Comparison of ENCODE assay signal across 15 mouse cellular contexts in genomic region chr11:54751502-54751901, GRCm38 (mm10). TPM values are rescaled to one million over a fixed set of nuclear protein-coding genes. Genes with fewer than 3 reads are reported as not detected.
DNase-seq lines count a peak whose midpoint lies in the region; ATAC-seq lines count a peak whose summit lies in the region.
"Had no signal": no experiment of that assay in that cellular context is flagged by ENCODE, and none has a peak within 500 bp of the region (broad histone marks: within the 10 kb centered on the region; RNA-seq: fewer than 3 reads in every experiment).

No protein-coding gene starts in this region.

- no peak overlapping the region for H3K4me3 ChIP-seq in midbrain, embryonic 13.5 days (replicated peaks)
- no peak overlapping the region for H3K4me3 ChIP-seq in midbrain, embryonic 15.5 days
- H3K4me3 ChIP-seq in brown adipose tissue, adult 24 weeks (ENCODE audit: insufficient read depth, low read depth, low read length) = no peak overlapping the region
- no peak overlapping the region for H3K4me3 ChIP-seq in intestine, embryonic 15.5 days (replicated peaks)
- H3K4me3 ChIP-seq: embryonic facial prominence, embryonic 12.5 days; liver, embryonic 12.5 days had no signal

- no peak for ATAC-seq in midbrain, embryonic 13.5 days
- no peak for ATAC-seq in midbrain, embryonic 15.5 days (replicated peaks)
- no peak for ATAC-seq in intestine, embryonic 15.5 days
- ATAC-seq: CD4-positive, CD25-positive, alpha-beta regulatory T cell, adult 4 months; intestine, embryonic 16.5 days; liver, embryonic 12.5 days; lung, postnatal 0 days had no signal

- peak; percentile 97 for DNase-seq in heart, adult 11 months
- DNase-seq in heart, postnatal 4 days = no peak
- peak; percentile 6 for DNase-seq in heart, postnatal 25 days (ENCODE audit: low spot score)
- no peak for DNase-seq in spleen, postnatal 4 days (ENCODE audit: low spot score in 2 of 2)
- DNase-seq: right cerebral cortex, postnatal 14 days; thymus, postnatal 4 days had no signal

- intact Hi-C loops in heart, postnatal 25 days (cut with DNase I) = loop anchor here (5.0 kb wide), 1 partner anchor 51 kb away; no protein-coding TSS in a partner anchor

- no peak overlapping the region for H3K4me2 ChIP-seq in midbrain, embryonic 13.5 days (replicated peaks)
- H3K4me2 ChIP-seq in midbrain, embryonic 15.5 days = no peak overlapping the region
- no peak overlapping the region for H3K4me2 ChIP-seq in intestine, embryonic 15.5 days (replicated peaks)
- H3K4me2 ChIP-seq: embryonic facial prominence, embryonic 12.5 days; liver, embryonic 12.5 days had no signal

- peaks cover 36% of the 10 kb centered on the region for H3K4me1 ChIP-seq in midbrain, embryonic 13.5 days (replicated peaks)
- H3K4me1 ChIP-seq in midbrain, embryonic 15.5 days = peaks cover 32% of the 10 kb centered on the region
- H3K4me1 ChIP-seq in brown adipose tissue, adult 24 weeks (ENCODE audit: control insufficient read depth, insufficient read depth, insufficient read length, low read length) = peaks cover 23% of the 10 kb centered on the region
- H3K4me1 ChIP-seq in intestine, embryonic 15.5 days (replicated peaks) = no peaks in the 10 kb centered on the region
- H3K4me1 ChIP-seq: embryonic facial prominence, embryonic 12.5 days had no signal

- H3K27ac ChIP-seq in midbrain, embryonic 13.5 days = 0 out of 2 replicates have a peak overlapping the region, but pooled peaks have one; percentile 27
- H3K27ac ChIP-seq in midbrain, embryonic 15.5 days = no peak overlapping the region
- H3K27ac ChIP-seq in brown adipose tissue, adult 24 weeks (replicated peaks; ENCODE audit: low read depth, low read length) = 0 out of 2 replicates have a peak overlapping the region, but pooled peaks have one; percentile 11
- H3K27ac ChIP-seq in intestine, embryonic 15.5 days = no peak overlapping the region
- H3K27ac ChIP-seq: embryonic facial prominence, embryonic 12.5 days; liver, embryonic 12.5 days had no signal

- no peaks in the 10 kb centered on the region for H3K27me3 ChIP-seq in midbrain, embryonic 13.5 days
- H3K27me3 ChIP-seq in midbrain, embryonic 15.5 days (replicated peaks) = no peaks in the 10 kb centered on the region
- no peaks in the 10 kb centered on the region for H3K27me3 ChIP-seq in intestine, embryonic 15.5 days (replicated peaks)
- H3K27me3 ChIP-seq: embryonic facial prominence, embryonic 12.5 days; liver, embryonic 12.5 days had no signal

- no peak overlapping the region for H3K9ac ChIP-seq in midbrain, embryonic 13.5 days (replicated peaks)
- no peak overlapping the region for H3K9ac ChIP-seq in midbrain, embryonic 15.5 days
- no peak overlapping the region for H3K9ac ChIP-seq in intestine, embryonic 15.5 days
- H3K9ac ChIP-seq: embryonic facial prominence, embryonic 12.5 days; liver, embryonic 12.5 days had no signal

- 46% methylated on average over 4 of the region's 4 CpGs for WGBS in midbrain, embryonic 13.5 days
- 30% methylated on average over 4 of the region's 4 CpGs for WGBS in midbrain, embryonic 15.5 days
- 76% methylated on average over 4 of the region's 4 CpGs for WGBS in intestine, embryonic 15.5 days

- peaks cover 20% of the 10 kb centered on the region for H3K36me3 ChIP-seq in midbrain, embryonic 13.5 days
- H3K36me3 ChIP-seq in midbrain, embryonic 15.5 days (replicated peaks) = no peaks in the 10 kb centered on the region
- peaks cover 5% of the 10 kb centered on the region; the same call in 1 of the 2 replicates for H3K36me3 ChIP-seq in intestine, embryonic 15.5 days

- H3K9me3 ChIP-seq in midbrain, embryonic 13.5 days = no peaks in the 10 kb centered on the region
- no peaks in the 10 kb centered on the region for H3K9me3 ChIP-seq in midbrain, embryonic 15.5 days
- no peaks in the 10 kb centered on the region for H3K9me3 ChIP-seq in intestine, embryonic 15.5 days
- H3K9me3 ChIP-seq: embryonic facial prominence, embryonic 12.5 days; liver, embryonic 12.5 days had no signal

RNA-seq across cellular contexts. Expression of gene Cdc42se2, which starts 36.0 kb away (rescaled TPM):
- total RNA-seq in heart, postnatal 4 days (2021) = 10 to 100 TPM; 44.3 to 47.1 TPM
- 205 and 209 TPM in 2 replicates for polyA plus RNA-seq in midbrain, embryonic 13.5 days (2015; fragmentation: Nextera tagmentation; extraction: Ambion mirVana)
- 157 and 159 TPM in 2 replicates for polyA plus RNA-seq in midbrain, embryonic 15.5 days (2015; fragmentation: Nextera tagmentation; extraction: Ambion mirVana)
- polyA plus RNA-seq in brown adipose tissue, adult 24 weeks (2012; ENCODE audit: insufficient read depth, insufficient read length, missing spikeins) = 11.8 and 18.7 TPM in 2 replicates
- 10 to 100 TPM; 25.8 to 29.0 TPM for total RNA-seq in heart, postnatal 25 days (2021)
- polyA plus RNA-seq in intestine, embryonic 15.5 days (2015; fragmentation: Nextera tagmentation; extraction: Ambion mirVana) = 70.6 and 72.5 TPM in 2 replicates

Comparison
In these comparisons a context has a peak if more than half of its experiments do, and no peak if none do; other contexts are left out.
1. DNase-seq: peak in heart, adult 11 months (single experiment) and heart, postnatal 25 days (single experiment); none in heart, postnatal 4 days (single experiment) and spleen, postnatal 4 days (0 of 2).
2. H3K27ac ChIP-seq: peak in midbrain, embryonic 13.5 days (single experiment) and brown adipose tissue, adult 24 weeks (single experiment); none in midbrain, embryonic 15.5 days (single experiment) and intestine, embryonic 15.5 days (single experiment).